Mouse (Mus musculus): ENCODE results near the gene Pitpnb. TPM values are rescaled to one million over a fixed set of nuclear protein-coding genes. Genes with fewer than 3 reads are reported as not detected.
A peak's percentile ranks its signal among the peaks of the same experiment; 100 is the strongest.

The Pitpnb gene
- polyA plus RNA-seq, 1 experiment from 2014 or later, result 109 TPM

- peak; percentile 41; the same call in 1 of the 2 replicates for ATAC-seq (ENCODE audit: low read depth)
- H3K4me1 ChIP-seq (ENCODE audit: control insufficient read depth, insufficient read depth, low read length), result peaks cover 8% of the 10 kb centered on the region
- peak overlapping the region; percentile 94 for H3K4me3 ChIP-seq (ENCODE audit: low read depth, low read length)
- H3K9ac ChIP-seq (replicated peaks; ENCODE audit: low read depth, low read length), result peak overlapping the region; percentile 96
- no peaks in the 10 kb centered on the region for H3K36me3 ChIP-seq (ENCODE audit: control insufficient read depth, insufficient read depth, low read length)
- H3K27me3 ChIP-seq (ENCODE audit: control insufficient read depth, insufficient read depth, low read length), result no peaks in the 10 kb centered on the region; the same call in 1 of the 2 replicates
- 26% methylated on average over 10 of the region's 10 CpGs for WGBS
- H3K9me3 ChIP-seq (ENCODE audit: control insufficient read depth, low read length), result no peaks in the 10 kb centered on the region
- peak overlapping the region; percentile 67 for H3K4me2 ChIP-seq (ENCODE audit: low read depth, low read length)
- H3K27ac ChIP-seq (ENCODE audit: low read depth, low read length), result peak overlapping the region; percentile 85
These were observed 664 bp upstream of the Pitpnb start for GRCm38 (mm10) chr5:111329782-111330416.

- H3K4me2 ChIP-seq (ENCODE audit: low read depth, low read length), result peak overlapping the region; percentile 78
- WGBS, result 1% methylated on average over 14 of the region's 14 CpGs
- H3K9ac ChIP-seq (replicated peaks; ENCODE audit: low read depth, low read length), result peak overlapping the region; percentile 96
- peaks cover 3% of the 10 kb centered on the region for H3K36me3 ChIP-seq (ENCODE audit: control insufficient read depth, insufficient read depth, low read length)
- H3K9me3 ChIP-seq (ENCODE audit: control insufficient read depth, low read length), result no peaks in the 10 kb centered on the region
- H3K27me3 ChIP-seq (ENCODE audit: control insufficient read depth, insufficient read depth, low read length), result no peaks in the 10 kb centered on the region; the same call in 1 of the 2 replicates
- peak overlapping the region; percentile 94 for H3K4me3 ChIP-seq (ENCODE audit: low read depth, low read length)
- peaks cover 8% of the 10 kb centered on the region for H3K4me1 ChIP-seq (ENCODE audit: control insufficient read depth, insufficient read depth, low read length)
- peak overlapping the region; percentile 85 for H3K27ac ChIP-seq (ENCODE audit: low read depth, low read length)
- no peak; the same call in 1 of the 2 replicates for ATAC-seq (ENCODE audit: low read depth)
These were observed 504 bp downstream of the Pitpnb start for GRCm38 (mm10) chr5:111331099-111331435.

GRCm38 (mm10) chr5:111335939-111336691, 5.6 kb downstream of the Pitpnb start:
- H3K27me3 ChIP-seq (ENCODE audit: control insufficient read depth, insufficient read depth, low read length), result no peaks in the 10 kb centered on the region
- no peak overlapping the region for H3K4me3 ChIP-seq (ENCODE audit: low read depth, low read length)
- H3K36me3 ChIP-seq (ENCODE audit: control insufficient read depth, insufficient read depth, low read length), result peaks cover 22% of the 10 kb centered on the region
- peaks cover 8% of the 10 kb centered on the region for H3K4me1 ChIP-seq (ENCODE audit: control insufficient read depth, insufficient read depth, low read length)
- H3K9ac ChIP-seq (replicated peaks; ENCODE audit: low read depth, low read length), result no peak overlapping the region
- no peak overlapping the region for H3K27ac ChIP-seq (ENCODE audit: low read depth, low read length)
- H3K9me3 ChIP-seq (ENCODE audit: control insufficient read depth, low read length), result no peaks in the 10 kb centered on the region
- 93% methylated on average over 8 of the region's 8 CpGs for WGBS
- no peak for ATAC-seq (ENCODE audit: low read depth)
- H3K4me2 ChIP-seq (ENCODE audit: low read depth, low read length), result no peak overlapping the region

- Histone ChIP-seq H3K9me3 (ENCODE audit: control insufficient read depth, low read length) (no peaks in the 10 kb centered on the region), H3K4me1 (ENCODE audit: control insufficient read depth, insufficient read depth, low read length) (no peaks in the 10 kb centered on the region), H3K4me2 (ENCODE audit: low read depth, low read length) (no peak overlapping the region), H3K4me3 (ENCODE audit: low read depth, low read length) (no peak overlapping the region), H3K27ac (ENCODE audit: low read depth, low read length) (no peak overlapping the region), H3K36me3 (ENCODE audit: control insufficient read depth, insufficient read depth, low read length) (peaks cover 17% of the 10 kb centered on the region), H3K27me3 (ENCODE audit: control insufficient read depth, insufficient read depth, low read length) (no peaks in the 10 kb centered on the region), H3K9ac (replicated peaks; ENCODE audit: low read depth, low read length) (no peak overlapping the region)
- no peak for ATAC-seq (ENCODE audit: low read depth)
- 56% methylated on average over 5 of the region's 5 CpGs for WGBS
These were observed 11.0 kb downstream of the Pitpnb start for GRCm38 (mm10) chr5:111341609-111342008.

- no peak overlapping the region for H3K4me2 ChIP-seq (ENCODE audit: low read depth, low read length)
- no peak overlapping the region for H3K4me3 ChIP-seq (ENCODE audit: low read depth, low read length)
- no peak overlapping the region for H3K27ac ChIP-seq (ENCODE audit: low read depth, low read length)
- WGBS, result 84% methylated on average over 2 of the region's 2 CpGs
- no peaks in the 10 kb centered on the region for H3K4me1 ChIP-seq (ENCODE audit: control insufficient read depth, insufficient read depth, low read length)
- H3K27me3 ChIP-seq (ENCODE audit: control insufficient read depth, insufficient read depth, low read length), result no peaks in the 10 kb centered on the region
- ATAC-seq (ENCODE audit: low read depth), result no peak
- H3K36me3 ChIP-seq (ENCODE audit: control insufficient read depth, insufficient read depth, low read length), result peaks cover 24% of the 10 kb centered on the region
- H3K9me3 ChIP-seq (ENCODE audit: control insufficient read depth, low read length), result no peaks in the 10 kb centered on the region
- no peak overlapping the region for H3K9ac ChIP-seq (replicated peaks; ENCODE audit: low read depth, low read length)
These were observed 14.3 kb downstream of the Pitpnb start for GRCm38 (mm10) chr5:111344721-111345400.

GRCm38 (mm10) chr5:111356811-111357617, 26.5 kb downstream of the Pitpnb start:
- Histone ChIP-seq H3K9me3 (ENCODE audit: control insufficient read depth, low read length) (no peaks in the 10 kb centered on the region), H3K4me3 (ENCODE audit: low read depth, low read length) (no peak overlapping the region), H3K27ac (ENCODE audit: low read depth, low read length) (no peak overlapping the region), H3K36me3 (ENCODE audit: control insufficient read depth, insufficient read depth, low read length) (peaks cover 31% of the 10 kb centered on the region), H3K4me1 (ENCODE audit: control insufficient read depth, insufficient read depth, low read length) (no peaks in the 10 kb centered on the region), H3K27me3 (ENCODE audit: control insufficient read depth, insufficient read depth, low read length) (no peaks in the 10 kb centered on the region), H3K9ac (replicated peaks; ENCODE audit: low read depth, low read length) (no peak overlapping the region), H3K4me2 (ENCODE audit: low read depth, low read length) (no peak overlapping the region)
- WGBS, result 96% methylated on average over 12 of the region's 12 CpGs
- no peak for ATAC-seq (ENCODE audit: low read depth)

- 86% methylated on average over 5 of the region's 5 CpGs for WGBS
- Histone ChIP-seq H3K36me3 (ENCODE audit: control insufficient read depth, insufficient read depth, low read length) (peaks cover 31% of the 10 kb centered on the region), H3K4me2 (ENCODE audit: low read depth, low read length) (no peak overlapping the region)
These were observed 30.0 kb downstream of the Pitpnb start for GRCm38 (mm10) chr5:111360546-111360945.

GRCm38 (mm10) chr5:111361058-111361457, 30.5 kb downstream of the Pitpnb start:
- no peak overlapping the region for H3K4me2 ChIP-seq (ENCODE audit: low read depth, low read length)
- peaks cover 1% of the 10 kb centered on the region; the same call in 1 of the 2 replicates for H3K4me1 ChIP-seq (ENCODE audit: control insufficient read depth, insufficient read depth, low read length)
- no peak overlapping the region for H3K27ac ChIP-seq (ENCODE audit: low read depth, low read length)
- no peak overlapping the region for H3K4me3 ChIP-seq (ENCODE audit: low read depth, low read length)
- 92% methylated on average over 8 of the region's 8 CpGs for WGBS
- no peaks in the 10 kb centered on the region for H3K9me3 ChIP-seq (ENCODE audit: control insufficient read depth, low read length)
- ATAC-seq (ENCODE audit: low read depth), result no peak
- H3K9ac ChIP-seq (replicated peaks; ENCODE audit: low read depth, low read length), result no peak overlapping the region
- H3K36me3 ChIP-seq (ENCODE audit: control insufficient read depth, insufficient read depth, low read length), result peaks cover 31% of the 10 kb centered on the region
- no peaks in the 10 kb centered on the region for H3K27me3 ChIP-seq (ENCODE audit: control insufficient read depth, insufficient read depth, low read length)

More at GRCm38 (mm10) chr5:111360546-111360945, 30.0 kb downstream of the Pitpnb start:
- no peaks in the 10 kb centered on the region for H3K9me3 ChIP-seq (ENCODE audit: control insufficient read depth, low read length)
- no peak for ATAC-seq (ENCODE audit: low read depth)
- no peak overlapping the region for H3K9ac ChIP-seq (replicated peaks; ENCODE audit: low read depth, low read length)
- H3K27ac ChIP-seq (ENCODE audit: low read depth, low read length), result no peak overlapping the region
- H3K4me3 ChIP-seq (ENCODE audit: low read depth, low read length), result no peak overlapping the region
- H3K4me1 ChIP-seq (ENCODE audit: control insufficient read depth, insufficient read depth, low read length), result no peaks in the 10 kb centered on the region
- H3K27me3 ChIP-seq (ENCODE audit: control insufficient read depth, insufficient read depth, low read length), result no peaks in the 10 kb centered on the region
